Mouse (Mus musculus) neural tube, embryonic 12.5 days (tissue): Measurements from ENCODE around the gene Fam107a. TPM values are rescaled to one million over a fixed set of nuclear protein-coding genes. Genes with fewer than 3 reads are reported as not detected.

ENCODE experiments used
- ATAC-seq: fragments of 200-750 bp; cut with Nextera tagmentation; 2 replicates; pipeline ENCODE4 v1.8.0; 2017; ENCODE audit warnings: low read depth, mild to moderate bottlenecking, moderate TSS enrichment, moderate library complexity; ENCODE audit not compliant: low FRiP score
- H3K27ac ChIP-seq: fragments of 300-500 bp; sonication (generic); 2 replicates; pipeline ENCODE4 v1.5.1; 2016
- H3K27me3 ChIP-seq: fragments of 300-500 bp; sonication (generic); replicated peaks from 2 replicates; pipeline ENCODE4 v1.6.1; 2016; ENCODE audit warnings: mild to moderate bottlenecking
- H3K36me3 ChIP-seq: fragments of 300-500 bp; sonication (generic); 2 replicates; pipeline ENCODE4 v1.6.1; 2016; ENCODE audit warnings: mild to moderate bottlenecking
- H3K4me1 ChIP-seq: fragments of 300-500 bp; sonication (generic); 2 replicates; pipeline ENCODE4 v1.6.1; 2016
- H3K4me2 ChIP-seq: fragments of 300-500 bp; sonication (generic); replicated peaks from 2 replicates; pipeline ENCODE4 v1.6.1; 2016; ENCODE audit warnings: mild to moderate bottlenecking
- H3K4me3 ChIP-seq: fragments of 300-500 bp; sonication (generic); 2 replicates; pipeline ENCODE4 v1.5.1; 2016
- H3K9ac ChIP-seq: fragments of 300-500 bp; sonication (generic); 2 replicates; pipeline ENCODE4 v1.6.1; 2016; ENCODE audit warnings: mild to moderate bottlenecking
- H3K9me3 ChIP-seq: fragments of 300-500 bp; sonication (generic); 2 replicates; pipeline ENCODE4 v1.6.1; 2016; ENCODE audit warnings: mild to moderate bottlenecking
- WGBS: fragments of 180-500 bp; shearing (Covaris S2); methylation state at CpG from one replicate; pipeline ENCODE4 v1.1.7; 2016; 5-methylcytosine and 5-hydroxymethylcytosine counted together
- polyA plus RNA-seq: library from polyadenylated mRNA; unstranded; fragments of >200 nt; fragmentation: Nextera tagmentation; extraction: Ambion mirVana; gene quantifications from 2 replicates; pipeline ENCODE4 v1.2.1, GENCODE M21; 2016

Fam107a gene
- polyA plus RNA-seq, 1 experiment from 2014 or later: 1.0 TPM

DNA sequence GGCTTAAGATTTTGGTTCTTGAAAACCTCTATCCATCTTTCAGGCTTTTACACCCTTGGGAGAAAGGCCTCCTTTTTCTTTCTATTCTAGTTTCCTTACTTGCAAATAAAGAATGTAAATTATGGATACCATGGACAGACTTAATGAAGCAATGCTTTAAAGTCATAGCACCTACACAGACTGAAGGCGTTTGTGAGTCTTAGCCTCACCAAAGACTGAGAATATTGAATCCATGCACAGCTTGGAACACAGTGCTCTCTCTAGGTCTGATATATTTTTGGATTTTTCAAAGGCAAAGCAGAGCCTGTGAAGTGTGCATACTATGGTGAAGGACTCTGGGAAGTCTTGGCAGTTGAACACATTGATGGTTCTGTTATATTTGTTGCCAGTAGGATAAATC lies 68.6 kb downstream of the Fam107a start:
- H3K4me3 ChIP-seq: no peak overlapping the region
- H3K36me3 ChIP-seq: no peaks in the 10 kb centered on the region
- H3K4me2 ChIP-seq: no peak overlapping the region
- no peaks in the 10 kb centered on the region for H3K9me3 ChIP-seq
- 94% methylated on average over 1 of the region's 1 CpGs for WGBS
- no peaks in the 10 kb centered on the region for H3K27me3 ChIP-seq
- no peaks in the 10 kb centered on the region for H3K4me1 ChIP-seq
- ATAC-seq: no peak
- no peak overlapping the region for H3K27ac ChIP-seq
- H3K9ac ChIP-seq: no peak overlapping the region

DNA sequence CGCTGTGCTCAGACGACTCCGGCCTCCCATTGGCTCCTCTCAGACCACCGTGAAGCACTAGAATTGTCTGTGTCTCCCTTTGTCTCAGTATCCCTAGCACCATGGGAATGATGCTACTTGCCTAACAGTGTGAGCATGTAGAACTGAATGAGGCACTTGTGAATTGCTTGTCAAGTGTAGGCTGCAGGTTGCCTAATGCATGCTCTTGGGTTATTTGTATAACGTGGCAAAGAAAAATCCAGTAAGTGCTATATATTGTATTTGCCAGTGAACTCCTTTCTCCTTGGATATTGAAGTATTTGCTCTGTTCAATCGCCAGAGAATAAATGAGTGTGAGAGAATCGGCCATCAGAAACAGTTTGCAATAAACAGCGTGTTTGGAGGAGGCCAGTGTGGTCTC lies 70.9 kb downstream of the Fam107a start:
- no peak overlapping the region for H3K4me3 ChIP-seq
- H3K4me2 ChIP-seq: no peak overlapping the region
- no peak overlapping the region for H3K9ac ChIP-seq
- H3K27ac ChIP-seq: no peak overlapping the region
- no peaks in the 10 kb centered on the region for H3K9me3 ChIP-seq
- no peaks in the 10 kb centered on the region for H3K27me3 ChIP-seq
- no peaks in the 10 kb centered on the region for H3K4me1 ChIP-seq
- H3K36me3 ChIP-seq: no peaks in the 10 kb centered on the region
- 84% methylated on average over 8 of the region's 8 CpGs for WGBS
- no peak for ATAC-seq

Other genes with a start within 250 kb of the Fam107a start
- gene Rpp14, start 237.7 kb downstream of the Fam107a start, polyA plus RNA-seq: 45.0 and 48.0 TPM in 2 replicates
- gene Pxk, start 219.8 kb downstream of the Fam107a start, polyA plus RNA-seq: 46.5 and 47.4 TPM in 2 replicates
- gene Pdhb, start 145.0 kb downstream of the Fam107a start, polyA plus RNA-seq: 220 and 238 TPM in 2 replicates
- gene Kctd6, start 103.9 kb downstream of the Fam107a start, polyA plus RNA-seq: 16.5 and 17.5 TPM in 2 replicates
- gene Acox2, start 58.7 kb downstream of the Fam107a start, polyA plus RNA-seq: 0.52 TPM in 1 of 2 replicates, not detected in the other
- not detected in 2 replicates for gene Oit1, start 60.7 kb upstream of the Fam107a start, polyA plus RNA-seq